Mouse (Mus musculus) bone marrow macrophage, adult 2 months (primary cell): Measurements from ENCODE around the gene Pim2.

Experiments used
- CTCF ChIP-seq: IDR thresholded peaks from 2 replicates; pipeline ENCODE4 v1.5.1; 2012; ENCODE audit warnings: low read depth, mild to moderate bottlenecking, low read length, moderate library complexity
- POLR2A ChIP-seq: IDR thresholded peaks from 2 replicates; pipeline ENCODE4 v1.6.1; 2012; ENCODE audit warnings: mild to moderate bottlenecking, low read depth, low read length, borderline replicate concordance

- no peak for TF ChIP-seq CTCF
- TF ChIP-seq POLR2A: no peak
These were observed 48.2 kb downstream of the Pim2 start for GRCm38 (mm10) chrX:7926266-7926665.
